In the genomic region with DNA sequence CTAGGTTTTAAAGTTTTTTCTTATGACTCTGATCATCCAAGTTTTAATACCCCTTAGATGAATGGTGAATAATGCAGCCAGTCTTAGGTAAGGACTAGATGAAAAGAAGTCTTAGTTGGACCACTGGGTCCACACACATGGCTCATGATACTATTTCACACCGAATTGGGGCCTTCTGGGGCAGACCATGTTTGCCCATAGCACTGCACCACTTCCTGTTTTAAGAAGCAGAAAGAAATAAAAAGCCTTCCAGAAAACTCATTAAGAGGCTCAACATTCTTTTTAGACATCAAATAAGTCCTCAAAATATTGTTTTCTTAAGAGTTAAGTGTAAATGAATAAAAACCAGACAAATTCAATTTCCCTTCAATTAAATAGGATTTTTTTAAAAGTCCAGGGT, we compare ENCODE assay signal across 22 mouse cellular contexts. TPM values are rescaled to one million over a fixed set of nuclear protein-coding genes. Genes with fewer than 3 reads are reported as not detected.
DNase-seq lines count a peak whose midpoint lies in the region; ATAC-seq and TF ChIP-seq lines count a peak whose summit lies in the region.
"Had no signal": no experiment of that assay in that cellular context is flagged by ENCODE, and none has a peak within 500 bp of the region (broad histone marks: within the 10 kb centered on the region; RNA-seq: fewer than 3 reads in every experiment).

No protein-coding gene starts in this region.

- H3K36me3 ChIP-seq in midbrain, embryonic 11.5 days (ENCODE audit: control insufficient read depth, insufficient read depth, low read length) = no peaks in the 10 kb centered on the region
- H3K36me3 ChIP-seq in midbrain, embryonic 10.5 days = no peaks in the 10 kb centered on the region
- H3K36me3 ChIP-seq in megakaryocyte, embryonic 14.5 days (replicated peaks; ENCODE audit: low read length) = peaks cover 91% of the 10 kb centered on the region
- H3K36me3 ChIP-seq: liver, embryonic 15.5 days; stomach, embryonic 15.5 days had no signal

- no peak overlapping the region for H3K4me2 ChIP-seq in midbrain, embryonic 11.5 days
- H3K4me2 ChIP-seq: hindbrain, embryonic 14.5 days; liver, embryonic 15.5 days; stomach, embryonic 15.5 days had no signal

- no peak overlapping the region for H3K9ac ChIP-seq in midbrain, embryonic 11.5 days (ENCODE audit: low read length)
- H3K9ac ChIP-seq: hindbrain, embryonic 14.5 days; liver, embryonic 15.5 days; lung, embryonic 14.5 days; stomach, embryonic 15.5 days had no signal

- H3K27ac ChIP-seq in midbrain, embryonic 11.5 days (ENCODE audit: low read depth, low read length) = no peak overlapping the region
- no peak overlapping the region for H3K27ac ChIP-seq in midbrain, embryonic 10.5 days (replicated peaks)
- H3K27ac ChIP-seq in left cerebral cortex, adult 2 months = no peak overlapping the region
- H3K27ac ChIP-seq: hindbrain, embryonic 14.5 days; liver, embryonic 15.5 days; stomach, embryonic 15.5 days had no signal

- no peaks in the 10 kb centered on the region for H3K4me1 ChIP-seq in midbrain, embryonic 11.5 days (ENCODE audit: control insufficient read depth, insufficient read depth, low read length)
- no peaks in the 10 kb centered on the region for H3K4me1 ChIP-seq in midbrain, embryonic 10.5 days
- H3K4me1 ChIP-seq in megakaryocyte, embryonic 14.5 days = peaks cover 98% of the 10 kb centered on the region
- H3K4me1 ChIP-seq: liver, embryonic 15.5 days; stomach, embryonic 15.5 days had no signal

- intact Hi-C loops in left cerebral cortex, adult 2 months (cut with DNase I) = no loop called here

- WGBS in midbrain, embryonic 11.5 days = 82% methylated on average over 1 of the region's 1 CpGs
- WGBS in midbrain, embryonic 10.5 days = 78% methylated on average over 1 of the region's 1 CpGs

- TF ChIP-seq CTCF in left cerebral cortex, adult 2 months (IDR thresholded peaks at IDR 0.05) = no peak

- H3K4me3 ChIP-seq in midbrain, embryonic 11.5 days (ENCODE audit: low read depth, low read length) = no peak overlapping the region
- H3K4me3 ChIP-seq in midbrain, embryonic 10.5 days = no peak overlapping the region
- H3K4me3 ChIP-seq in megakaryocyte, embryonic 14.5 days (replicated peaks) = peak overlapping the region; percentile 65
- no peak overlapping the region for H3K4me3 ChIP-seq in left cerebral cortex, adult 2 months
- H3K4me3 ChIP-seq: erythroblast, embryonic 14.5 days; liver, embryonic 15.5 days; stomach, embryonic 15.5 days had no signal

- no peak for ATAC-seq in CD4-positive, CD25-positive, alpha-beta regulatory T cell, adult 4 months
- ATAC-seq in midbrain, embryonic 11.5 days (ENCODE audit: low FRiP score) = no peak

- peak; percentile 23 for DNase-seq in CD4-positive, CD25-positive, alpha-beta regulatory T cell, adult 2 months (ENCODE audit: low read depth, low spot score)
- DNase-seq in midbrain, embryonic 11.5 days (ENCODE audit: low spot score, missing footprints) = peak; percentile 6
- DNase-seq in midbrain, embryonic 10.5 days (ENCODE audit: low spot score) = no peak
- no peak for DNase-seq in left cerebral cortex, adult 2 months (ENCODE audit: extremely low spot score in 1 of 2, low spot score in 2 of 2)
- no peak for DNase-seq in liver
- DNase-seq: adrenal gland, postnatal 14 days; cerebellum, adult 11-12 months; cerebellum, adult 9-11 months; gastrocnemius, postnatal 25 days; heart, postnatal 4 days; kidney, adult 11 months; kidney, postnatal 14 days; lung, embryonic 14.5 days; lung, postnatal 14 days; midbrain, embryonic 14.5 days had no signal

- no peaks in the 10 kb centered on the region for H3K27me3 ChIP-seq in midbrain, embryonic 11.5 days (ENCODE audit: control insufficient read depth, insufficient read depth, low read length)
- H3K27me3 ChIP-seq in midbrain, embryonic 10.5 days (ENCODE audit: low read depth, poor library complexity, severe bottlenecking) = no peaks in the 10 kb centered on the region
- no peaks in the 10 kb centered on the region for H3K27me3 ChIP-seq in megakaryocyte, embryonic 14.5 days (replicated peaks)
- H3K27me3 ChIP-seq: liver, embryonic 15.5 days; stomach, embryonic 15.5 days had no signal

- no peaks in the 10 kb centered on the region for H3K9me3 ChIP-seq in midbrain, embryonic 11.5 days (ENCODE audit: control insufficient read depth, low read length)
- H3K9me3 ChIP-seq in midbrain, embryonic 10.5 days (replicated peaks) = no peaks in the 10 kb centered on the region
- no peaks in the 10 kb centered on the region for H3K9me3 ChIP-seq in megakaryocyte, embryonic 14.5 days
- H3K9me3 ChIP-seq: liver, embryonic 15.5 days; stomach, embryonic 15.5 days had no signal

RNA-seq across cellular contexts. Expression of gene Fli1, which starts 11.7 kb away (rescaled TPM):
- 100 to 1,000 TPM; 105 to 118 TPM for polyA plus RNA-seq in CD4-positive, CD25-positive, alpha-beta regulatory T cell, adult 4 months (2017; shearing (Covaris generic))
- 12.6 and 12.8 TPM in 2 replicates for polyA plus RNA-seq in midbrain, embryonic 11.5 days (2014; fragmentation: Nextera tagmentation; extraction: Ambion mirVana)
- polyA plus RNA-seq in midbrain, embryonic 10.5 days (2016; fragmentation: Nextera tagmentation; extraction: Ambion mirVana) = 13.9 and 17.6 TPM in 2 replicates
- 20.8 and 61.7 TPM in 2 replicates for polyA plus RNA-seq in megakaryocyte, embryonic 14.5 days (2012; ENCODE audit: insufficient read depth, low replicate concordance)
- total RNA-seq in left cerebral cortex, adult 2 months (2021) = 1 to 10 TPM; 3.5 to 5.9 TPM
- polyA plus RNA-seq: C2C12 had no signal

Comparison
In these comparisons a context has a peak if more than half of its experiments do, and no peak if none do; other contexts are left out.
1. DNase-seq: peak in CD4-positive, CD25-positive, alpha-beta regulatory T cell, adult 2 months (single experiment) and midbrain, embryonic 11.5 days (single experiment); none in midbrain, embryonic 10.5 days (single experiment), left cerebral cortex, adult 2 months (0 of 2) and liver (single experiment).